Mouse (Mus musculus) small intestine, adult 2 months (tissue): ENCODE results near the gene Ak4. TPM values are rescaled to one million over a fixed set of nuclear protein-coding genes. Genes with fewer than 3 reads are reported as not detected.
A peak's percentile ranks its signal among the peaks of the same experiment; 100 is the strongest.
"Not testable (repeated sequence)": the region's sequence is repeated elsewhere in the genome, so short reads cannot be mapped to it uniquely, and the experiment has no call there.

ENCODE experiments used
- H3K27ac ChIP-seq: fragments of 200-500 bp; 2 replicates; pipeline ENCODE4 v1.5.1; 2012; ENCODE audit warnings: low read depth, low read length, control low read depth, inconsistent platforms; ENCODE audit not compliant: insufficient read depth
- H3K27me3 ChIP-seq: fragments of 200-500 bp; 2 replicates; pipeline ENCODE4 v1.6.1; 2012; ENCODE audit warnings: mild to moderate bottlenecking, moderate library complexity, low read length, inconsistent platforms; ENCODE audit not compliant: control insufficient read depth, insufficient read depth
- H3K36me3 ChIP-seq: fragments of 200-500 bp; 2 replicates; pipeline ENCODE4 v1.6.1; 2012; ENCODE audit warnings: mild to moderate bottlenecking, low read length, control low read depth, inconsistent platforms; ENCODE audit not compliant: control insufficient read depth, insufficient read depth
- H3K4me1 ChIP-seq: fragments of 200-500 bp; 2 replicates; pipeline ENCODE4 v1.6.1; 2012; ENCODE audit warnings: low read length, inconsistent platforms, mixed read lengths; ENCODE audit not compliant: control insufficient read depth, insufficient read depth, insufficient read length
- H3K4me3 ChIP-seq: fragments of 200-500 bp; 2 replicates; pipeline ENCODE4 v1.5.1; 2012; ENCODE audit warnings: low read depth, mild to moderate bottlenecking, control low read depth, inconsistent platforms, low read length, moderate library complexity
- CTCF ChIP-seq: fragments of 200-500 bp; IDR thresholded peaks from 2 replicates; pipeline ENCODE4 v1.5.1; 2012; ENCODE audit warnings: low read depth, mild to moderate bottlenecking, control low read depth, inconsistent platforms, low read length, moderate library complexity, mixed read lengths; ENCODE audit not compliant: insufficient replicate concordance, insufficient read length; ENCODE audit errors: extremely low read depth
- POLR2A ChIP-seq: fragments of 200-500 bp; IDR thresholded peaks from 2 replicates; pipeline ENCODE4 v1.6.1; 2012; ENCODE audit warnings: low read depth, mild to moderate bottlenecking, control low read depth, inconsistent platforms, low read length, moderate library complexity
- WGBS: fragments of 180-500 bp; shearing (Covaris S2); methylation state at CpG from one replicate; pipeline ENCODE4 v1.1.7; 2018; 5-methylcytosine and 5-hydroxymethylcytosine counted together
- polyA plus RNA-seq: library from polyadenylated mRNA; depleted of rRNA; stranded (reverse); fragments of >200 nt; gene quantifications from 2 replicates; pipeline ENCODE4 v1.2.3, GENCODE M21; 2012

The Ak4 gene
- polyA plus RNA-seq, 1 experiment: 0.20 TPM

DNA sequence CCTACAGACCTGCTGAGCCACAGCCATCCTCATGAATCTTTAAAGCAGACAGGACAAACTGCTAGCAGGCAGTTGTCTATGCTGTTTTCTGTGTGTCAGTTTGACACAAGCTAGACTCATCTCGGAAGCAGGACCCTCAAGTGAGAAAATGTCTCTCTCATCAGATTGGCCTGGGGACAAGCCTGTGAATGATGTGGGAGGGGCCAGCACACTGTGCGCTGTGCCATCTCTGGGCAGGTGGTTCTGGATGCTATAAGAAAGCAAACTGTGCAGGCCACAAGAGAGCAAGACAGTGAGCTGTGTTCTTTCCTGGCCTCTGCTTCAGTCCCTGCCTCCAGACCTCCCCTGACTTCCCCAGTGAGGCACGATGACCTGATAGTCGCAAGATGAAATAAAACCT is 40.3 kb upstream of the Ak4 start:
- TF ChIP-seq CTCF (no peak), POLR2A (no peak)
- Histone ChIP-seq H3K4me3 (no peak overlapping the region), H3K4me1 (no peaks in the 10 kb centered on the region), H3K27me3 (no peaks in the 10 kb centered on the region), H3K36me3 (no peaks in the 10 kb centered on the region), H3K27ac (no peak overlapping the region)
- WGBS: 79% methylated on average over 4 of the region's 4 CpGs

DNA sequence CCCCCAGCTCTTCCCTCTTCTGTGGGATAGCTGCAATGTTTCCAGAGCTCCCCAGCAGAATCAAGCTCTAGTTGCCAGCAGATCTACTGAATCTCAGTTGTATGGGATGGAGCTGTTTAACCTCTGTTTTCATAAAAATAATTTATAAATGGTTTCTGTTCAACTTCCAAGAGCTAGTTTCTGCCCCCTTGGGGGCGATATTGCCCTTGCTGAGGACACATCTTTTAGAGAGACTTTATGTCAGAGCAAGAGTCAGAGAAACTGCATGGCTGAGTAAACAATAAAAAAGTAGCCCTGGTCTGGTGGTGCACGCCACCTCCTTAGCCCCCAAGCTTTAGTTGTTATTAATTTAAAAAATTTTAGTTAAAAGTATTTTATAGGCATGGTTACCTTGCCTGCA is 34.1 kb upstream of the Ak4 start:
- 35% methylated on average over 2 of the region's 2 CpGs for WGBS
- Histone ChIP-seq H3K4me1 (no peaks in the 10 kb centered on the region), H3K4me3 (no peak overlapping the region), H3K27ac (no peak overlapping the region), H3K27me3 (no peaks in the 10 kb centered on the region), H3K36me3 (no peaks in the 10 kb centered on the region)
- TF ChIP-seq CTCF (no peak), POLR2A (no peak)

DNA sequence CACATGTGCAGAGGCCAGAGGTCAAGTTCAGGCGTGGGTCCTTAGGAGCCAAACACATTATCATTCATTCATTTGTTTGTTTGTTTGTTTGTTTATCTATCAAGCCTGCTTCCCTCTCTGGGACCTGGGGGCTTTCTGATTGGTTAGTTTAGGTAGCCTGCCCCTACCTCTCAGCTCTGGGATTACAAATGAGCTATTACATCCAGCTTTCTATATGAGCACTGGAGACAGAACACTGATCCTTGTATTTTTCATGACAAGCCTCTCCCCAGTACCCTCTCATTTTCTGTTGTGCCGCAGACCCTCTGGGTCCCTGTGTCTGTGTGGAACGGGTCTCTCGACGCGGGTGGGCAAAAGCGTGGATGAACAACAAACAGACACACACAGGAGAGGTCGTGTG is 30.8 kb upstream of the Ak4 start:
- WGBS: 79% methylated on average over 8 of the region's 8 CpGs
- Histone ChIP-seq H3K36me3 (no peaks in the 10 kb centered on the region), H3K27me3 (no peaks in the 10 kb centered on the region), H3K4me3 (no peak overlapping the region), H3K27ac (no peak overlapping the region), H3K4me1 (no peaks in the 10 kb centered on the region)
- no peak for TF ChIP-seq POLR2A
- TF ChIP-seq CTCF: no peak

DNA sequence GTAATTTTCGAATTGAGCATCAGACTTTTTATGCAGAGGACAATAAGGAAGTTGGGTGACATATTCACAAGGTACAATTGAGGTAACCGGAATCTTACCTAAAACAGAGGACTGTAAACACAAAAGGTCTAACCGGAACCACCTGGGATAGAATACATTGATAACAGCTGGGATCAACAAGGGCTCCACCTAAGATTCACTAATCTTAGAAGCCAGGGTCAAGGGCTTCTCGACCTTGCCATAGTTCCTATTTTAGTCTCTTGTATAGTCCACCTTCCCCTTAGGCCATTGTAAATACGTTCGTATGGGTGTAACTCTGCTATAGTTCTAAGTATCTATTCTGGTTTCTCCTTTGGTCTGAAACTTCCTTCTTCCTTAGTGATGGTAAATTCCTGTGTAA is 30.4 kb upstream of the Ak4 start:
- H3K4me3 ChIP-seq, H3K4me1 ChIP-seq, H3K27me3 ChIP-seq, H3K36me3 ChIP-seq, H3K27ac ChIP-seq: not testable (repeated sequence)
- 33% methylated on average over 6 of the region's 6 CpGs for WGBS

DNA sequence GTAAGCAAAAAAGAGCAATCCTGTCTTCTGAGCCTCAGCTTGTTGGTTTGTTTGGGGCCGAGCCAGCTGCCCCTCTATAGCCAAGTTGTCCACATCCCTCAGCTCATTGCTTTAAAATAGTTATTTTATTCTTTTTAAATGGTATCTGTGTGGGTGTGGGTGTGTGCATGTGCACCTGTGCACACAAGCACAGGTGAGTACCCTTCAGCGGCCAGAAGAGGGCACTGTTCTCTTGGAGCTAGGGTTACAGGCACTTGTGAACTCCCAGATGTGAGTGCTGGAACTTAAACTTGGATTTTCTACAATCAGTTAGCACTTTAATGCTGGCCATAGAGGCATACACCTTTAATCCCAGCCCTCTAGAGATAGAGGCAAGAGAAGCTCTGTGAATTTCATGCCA is 26.8 kb upstream of the Ak4 start:
- WGBS: 47% methylated on average over 2 of the region's 2 CpGs
- Histone ChIP-seq H3K36me3 (no peaks in the 10 kb centered on the region), H3K4me1 (no peaks in the 10 kb centered on the region), H3K27ac (no peak overlapping the region), H3K4me3 (no peak overlapping the region), H3K27me3 (no peaks in the 10 kb centered on the region)
- TF ChIP-seq CTCF (peak; percentile 56; the same call in 1 of the 2 replicates), POLR2A (no peak)

DNA sequence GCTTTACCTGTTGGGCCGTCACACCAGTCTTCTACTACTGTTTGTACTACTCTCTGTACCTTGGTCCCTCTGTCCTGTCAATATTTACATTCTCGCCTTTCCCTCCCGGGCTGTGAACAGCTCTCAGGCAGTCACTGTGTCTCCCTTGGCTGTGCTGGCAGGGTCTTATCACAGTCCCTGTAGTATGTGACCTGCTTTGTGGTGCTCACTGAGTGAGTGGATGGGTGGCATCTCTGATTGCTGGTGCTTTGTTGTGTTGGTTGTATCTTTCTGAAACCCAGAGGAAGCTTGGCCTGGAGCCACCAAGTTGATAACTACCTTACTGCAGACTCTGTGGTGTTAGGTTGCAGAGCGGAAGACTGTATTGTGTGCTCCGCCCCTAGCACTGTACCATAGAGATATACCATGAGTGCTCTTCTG is 25.8 kb upstream of the Ak4 start:
- TF ChIP-seq POLR2A (no peak), CTCF (no peak)
- WGBS: 32% methylated on average over 5 of the region's 5 CpGs
- Histone ChIP-seq H3K36me3 (no peaks in the 10 kb centered on the region), H3K27ac (no peak overlapping the region), H3K4me1 (no peaks in the 10 kb centered on the region), H3K27me3 (no peaks in the 10 kb centered on the region), H3K4me3 (no peak overlapping the region)

DNA sequence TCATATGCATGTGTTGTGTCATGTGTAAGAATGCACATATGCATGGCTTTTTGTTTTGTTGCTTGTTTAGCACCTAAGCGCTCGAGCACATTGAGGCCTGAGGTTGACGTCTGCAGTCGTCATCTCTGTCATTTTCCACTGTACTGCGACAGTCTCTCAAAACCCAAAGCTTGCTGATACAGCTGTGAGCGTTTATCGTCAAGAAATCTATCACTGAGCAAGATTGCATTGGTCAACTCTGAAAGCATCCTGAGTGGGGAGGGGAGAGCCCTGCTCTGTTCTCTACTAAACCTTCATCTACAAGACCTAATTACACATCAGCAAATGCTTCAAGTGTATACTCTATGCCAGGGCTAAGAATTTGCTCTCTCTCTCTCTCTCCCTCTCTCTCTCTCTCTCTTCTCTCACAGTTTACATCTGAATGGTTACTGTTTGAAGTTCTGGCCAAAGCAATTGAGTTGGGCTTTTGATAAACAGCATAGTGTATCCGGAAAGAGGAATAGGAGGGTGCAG is 24.0 kb upstream of the Ak4 start:
- Histone ChIP-seq H3K27ac (no peak overlapping the region), H3K36me3 (no peaks in the 10 kb centered on the region), H3K4me3 (no peak overlapping the region), H3K4me1 (no peaks in the 10 kb centered on the region), H3K27me3 (no peaks in the 10 kb centered on the region)
- WGBS: 90% methylated on average over 8 of the region's 8 CpGs
- TF ChIP-seq CTCF: no peak
- no peak for TF ChIP-seq POLR2A

DNA sequence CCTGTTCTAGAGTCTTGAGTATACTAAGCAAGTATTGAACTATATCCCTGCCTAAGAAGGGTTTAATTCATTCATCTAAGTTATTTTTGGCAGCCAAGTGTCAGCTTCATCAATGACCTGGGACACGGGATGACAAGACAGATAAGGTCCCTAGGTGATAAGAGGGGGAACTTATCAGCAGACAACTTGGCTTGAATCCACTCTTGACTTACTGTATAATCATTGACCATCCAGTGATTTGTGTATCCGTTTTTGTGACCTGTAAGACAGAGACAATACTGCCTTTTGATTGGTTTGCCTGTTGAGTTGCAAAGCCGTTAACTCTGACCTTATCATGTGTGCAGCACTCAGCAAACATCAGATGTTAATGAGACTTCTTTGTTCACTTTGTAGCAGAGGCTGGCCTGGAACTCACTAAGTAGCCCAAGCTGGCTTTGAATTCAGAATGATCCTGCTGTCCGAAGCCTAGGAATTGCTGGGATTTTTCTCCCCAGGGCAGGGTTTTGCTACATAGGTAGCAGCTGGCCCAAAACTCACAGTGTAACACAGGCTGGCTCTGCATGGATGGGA is 19.0 kb upstream of the Ak4 start:
- no peaks in the 10 kb centered on the region for H3K27me3 ChIP-seq
- no peaks in the 10 kb centered on the region for H3K4me1 ChIP-seq
- H3K27ac ChIP-seq: no peak overlapping the region
- no peak for TF ChIP-seq POLR2A
- no peak for TF ChIP-seq CTCF
- no peak overlapping the region for H3K4me3 ChIP-seq
- WGBS: 26% methylated on average over 4 of the region's 4 CpGs
- no peaks in the 10 kb centered on the region for H3K36me3 ChIP-seq
